Mouse (Mus musculus) brown adipose tissue, adult 24 weeks (tissue): Measurements from ENCODE around the gene Odf2. TPM values are rescaled to one million over a fixed set of nuclear protein-coding genes. Genes with fewer than 3 reads are reported as not detected.
"Not testable (repeated sequence)": the region's sequence is repeated elsewhere in the genome, so short reads cannot be mapped to it uniquely, and the experiment has no call there.

ENCODE experiments used
- H3K27ac ChIP-seq: fragments of 200-500 bp; replicated peaks from 2 replicates; pipeline ENCODE4 v1.5.1; 2012; ENCODE audit warnings: low read depth, mild to moderate bottlenecking, low read length
- H3K4me1 ChIP-seq: fragments of 200-500 bp; 2 replicates; pipeline ENCODE4 v1.6.1; 2012; ENCODE audit warnings: low read length, mixed read lengths; ENCODE audit not compliant: control insufficient read depth, insufficient read depth, insufficient read length
- H3K4me3 ChIP-seq: fragments of 200-500 bp; 2 replicates; pipeline ENCODE4 v1.5.1; 2012; ENCODE audit warnings: low read depth, mild to moderate bottlenecking, low read length, moderate library complexity; ENCODE audit not compliant: insufficient read depth
- polyA plus RNA-seq: library from polyadenylated mRNA; stranded (reverse); fragments of >200 nt; gene quantifications from 2 replicates; pipeline ENCODE4 v1.2.4, GENCODE M21; 2012; ENCODE audit not compliant: missing spikeins, insufficient read depth, insufficient read length

Odf2 gene
- polyA plus RNA-seq, 1 experiment: 13.7 TPM

GRCm38 (mm10) chr2:29856451-29857260 lies 32.4 kb upstream of the Odf2 start:
- no peak overlapping the region for H3K4me3 ChIP-seq
- no peaks in the 10 kb centered on the region for H3K4me1 ChIP-seq
- H3K27ac ChIP-seq: no peak overlapping the region

GRCm38 (mm10) chr2:29857341-29857740 lies 31.7 kb upstream of the Odf2 start:
- Histone ChIP-seq H3K4me1 (no peaks in the 10 kb centered on the region), H3K4me3 (no peak overlapping the region), H3K27ac (no peak overlapping the region)

GRCm38 (mm10) chr2:29857967-29858366 lies 31.1 kb upstream of the Odf2 start:
- no peaks in the 10 kb centered on the region for H3K4me1 ChIP-seq
- H3K4me3 ChIP-seq: no peak overlapping the region
- H3K27ac ChIP-seq: no peak overlapping the region

- Histone ChIP-seq H3K27ac (no peak overlapping the region), H3K4me3 (no peak overlapping the region), H3K4me1 (no peaks in the 10 kb centered on the region)
Measured at GRCm38 (mm10) chr2:29858748-29859473, 30.1 kb upstream of the Odf2 start.

- no peaks in the 10 kb centered on the region for H3K4me1 ChIP-seq
Measured at GRCm38 (mm10) chr2:29865125-29865524, 23.9 kb upstream of the Odf2 start.

GRCm38 (mm10) chr2:29868949-29869645 lies 19.9 kb upstream of the Odf2 start, which contains the start of gene Cercam:
Cercam (plus strand) TSS chr2:29869164.
- H3K4me3 ChIP-seq: peak within 1 kb of the TSS; percentile 67
- H3K27ac ChIP-seq: no peak within 1 kb of the TSS
- no peaks in the 10 kb centered on the region for H3K4me1 ChIP-seq

More at GRCm38 (mm10) chr2:29865125-29865524, 23.9 kb upstream of the Odf2 start:
- Histone ChIP-seq H3K27ac (no peak overlapping the region), H3K4me3 (no peak overlapping the region)

GRCm38 (mm10) chr2:29869646-29870451 lies 19.2 kb upstream of the Odf2 start:
- Histone ChIP-seq H3K4me3 (peak overlapping the region; percentile 59), H3K4me1 (no peaks in the 10 kb centered on the region), H3K27ac (no peak overlapping the region)

- Histone ChIP-seq H3K27ac (no peak overlapping the region), H3K4me3 (no peak overlapping the region), H3K4me1 (no peaks in the 10 kb centered on the region)
Measured at GRCm38 (mm10) chr2:29872581-29873295, 16.3 kb upstream of the Odf2 start.

- no peak overlapping the region for H3K4me3 ChIP-seq
- H3K4me1 ChIP-seq: no peaks in the 10 kb centered on the region
- H3K27ac ChIP-seq: no peak overlapping the region
Measured at GRCm38 (mm10) chr2:29873801-29874200, 15.2 kb upstream of the Odf2 start.

GRCm38 (mm10) chr2:29878061-29878460 lies 11.0 kb upstream of the Odf2 start:
- Histone ChIP-seq H3K4me3 (no peak overlapping the region), H3K4me1 (no peaks in the 10 kb centered on the region), H3K27ac (no peak overlapping the region)

GRCm38 (mm10) chr2:29879191-29879590 lies 9.8 kb upstream of the Odf2 start:
- Histone ChIP-seq H3K27ac (no peak overlapping the region), H3K4me3 (no peak overlapping the region), H3K4me1 (no peaks in the 10 kb centered on the region)

GRCm38 (mm10) chr2:29879964-29880830 lies 8.8 kb upstream of the Odf2 start:
- no peak overlapping the region for H3K27ac ChIP-seq
- no peaks in the 10 kb centered on the region for H3K4me1 ChIP-seq
- H3K4me3 ChIP-seq: no peak overlapping the region

GRCm38 (mm10) chr2:29886659-29887292 lies 2.2 kb upstream of the Odf2 start:
- H3K27ac ChIP-seq, H3K4me3 ChIP-seq, H3K4me1 ChIP-seq: not testable (repeated sequence)
